Mouse (Mus musculus) macrophage (primary cell): ENCODE data around the gene Irx1. TPM values are rescaled to one million over a fixed set of nuclear protein-coding genes. Genes with fewer than 3 reads are reported as not detected.

ENCODE experiments used
- H3K27ac ChIP-seq: fragments of 350-480 bp; formaldehyde crosslinking; 2 replicates; pipeline ENCODE4 v1.9.0; 2021
- H3K36me3 ChIP-seq: fragments of 350-480 bp; formaldehyde crosslinking; 2 replicates; pipeline ENCODE4 v1.9.0; 2021; ENCODE audit errors: inconsistent target
- H3K4me3 ChIP-seq: fragments of 350-480 bp; formaldehyde crosslinking; 2 replicates; pipeline ENCODE4 v1.9.0; 2021; ENCODE audit errors: inconsistent target
- H3K79me2 ChIP-seq: fragments of 350-480 bp; formaldehyde crosslinking; 2 replicates; pipeline ENCODE4 v1.9.0; 2021; ENCODE audit errors: inconsistent target
- WGBS: methylation state at CpG from one replicate; pipeline ENCODE4 v1.1.7; 2026; ENCODE audit warnings: inconsistent platforms; ENCODE audit not compliant: missing documents; 5-methylcytosine and 5-hydroxymethylcytosine counted together
- polyA plus RNA-seq: library from polyadenylated mRNA; stranded (reverse); fragments of 250-400 nt; gene quantifications from 3 replicates; pipeline ENCODE4 v1.2.4, GENCODE M21; 2018; ENCODE audit warnings: inconsistent platforms
- total RNA-seq, 78 experiments: library from RNA; depleted of rRNA; stranded (reverse); fragments of 250-400 nt; gene quantifications; 1 replicate in 9 of 78; 2 replicates in 24 of 78; 3 replicates in 43 of 78; 4 replicates in 2 of 78; pipeline ENCODE4 v1.2.4; 2018; ENCODE audit warnings: inconsistent platforms in 56 of 78

The Irx1 gene
- 1 to 10 TPM in 1 of 26 experiments, not detected in 25; 2.7 TPM for total RNA-seq (2018; cell fraction: chromatin; rRNA removed)
- not detected for total RNA-seq (2018; cell fraction: cytosol; rRNA removed)
- under 1 TPM in 1 of 26 experiments, not detected in 25; 0.41 TPM for total RNA-seq (2018; cell fraction: nucleus; rRNA removed)
- polyA plus RNA-seq, result not detected in 3 replicates

GRCm38 (mm10) chr13:71963356-71964351, at the start of gene Irx1:
Gene Irx1, minus strand, starts transcription at chr13:71963723.
- Histone ChIP-seq H3K4me3 (no peak within 1 kb of the TSS), H3K27ac (no peak within 1 kb of the TSS), H3K79me2 (no peaks in the 10 kb centered on the region), H3K36me3 (no peaks in the 10 kb centered on the region)
- WGBS, result 5% methylated on average over 89 of the region's 100 CpGs

- Histone ChIP-seq H3K36me3 (no peaks in the 10 kb centered on the region), H3K27ac (no peak overlapping the region), H3K79me2 (no peaks in the 10 kb centered on the region), H3K4me3 (no peak overlapping the region)
- 71% methylated on average over 5 of the region's 5 CpGs for WGBS
These were observed 16.6 kb upstream of the Irx1 start for GRCm38 (mm10) chr13:71979932-71980655.

- 79% methylated on average over 2 of the region's 3 CpGs for WGBS
- H3K27ac ChIP-seq, result no peak overlapping the region
- no peaks in the 10 kb centered on the region for H3K79me2 ChIP-seq
- H3K36me3 ChIP-seq, result no peaks in the 10 kb centered on the region
- H3K4me3 ChIP-seq, result no peak overlapping the region
These were observed 12.2 kb upstream of the Irx1 start for GRCm38 (mm10) chr13:71975753-71976152.

GRCm38 (mm10) chr13:71968286-71968685, 4.8 kb upstream of the Irx1 start:
- Histone ChIP-seq H3K4me3 (no peak overlapping the region), H3K79me2 (no peaks in the 10 kb centered on the region), H3K27ac (no peak overlapping the region), H3K36me3 (no peaks in the 10 kb centered on the region)
- 4% methylated on average over 6 of the region's 6 CpGs for WGBS

- Histone ChIP-seq H3K36me3 (no peaks in the 10 kb centered on the region), H3K27ac (no peak overlapping the region), H3K79me2 (no peaks in the 10 kb centered on the region), H3K4me3 (no peak overlapping the region)
- WGBS, result 8% methylated on average over 28 of the region's 28 CpGs
These were observed 4.1 kb upstream of the Irx1 start for GRCm38 (mm10) chr13:71967341-71968250.

GRCm38 (mm10) chr13:71966631-71967030, 3.1 kb upstream of the Irx1 start:
- 15% methylated on average over 2 of the region's 2 CpGs for WGBS
- Histone ChIP-seq H3K79me2 (no peaks in the 10 kb centered on the region), H3K4me3 (no peak overlapping the region)

GRCm38 (mm10) chr13:71964366-71964765, 843 bp upstream of the Irx1 start:
- Histone ChIP-seq H3K27ac (no peak overlapping the region), H3K4me3 (no peak overlapping the region), H3K36me3 (no peaks in the 10 kb centered on the region), H3K79me2 (no peaks in the 10 kb centered on the region)
- WGBS, result 5% methylated on average over 13 of the region's 13 CpGs

More at GRCm38 (mm10) chr13:71966631-71967030, 3.1 kb upstream of the Irx1 start:
- no peaks in the 10 kb centered on the region for H3K36me3 ChIP-seq
- H3K27ac ChIP-seq, result no peak overlapping the region

GRCm38 (mm10) chr13:71962661-71963355, 715 bp downstream of the Irx1 start:
- WGBS, result 4% methylated on average over 55 of the region's 55 CpGs
- Histone ChIP-seq H3K36me3 (no peaks in the 10 kb centered on the region), H3K4me3 (no peak overlapping the region)

GRCm38 (mm10) chr13:71961891-71962660, 1.4 kb downstream of the Irx1 start:
- Histone ChIP-seq H3K36me3 (no peaks in the 10 kb centered on the region), H3K4me3 (no peak overlapping the region), H3K79me2 (no peaks in the 10 kb centered on the region), H3K27ac (no peak overlapping the region)
- 6% methylated on average over 25 of the region's 25 CpGs for WGBS

More at GRCm38 (mm10) chr13:71962661-71963355, 715 bp downstream of the Irx1 start:
- Histone ChIP-seq H3K79me2 (no peaks in the 10 kb centered on the region), H3K27ac (no peak overlapping the region)

GRCm38 (mm10) chr13:71960846-71961735, 2.4 kb downstream of the Irx1 start:
- 17% methylated on average over 7 of the region's 9 CpGs for WGBS

GRCm38 (mm10) chr13:71960277-71960672, 3.2 kb downstream of the Irx1 start:
- Histone ChIP-seq H3K79me2 (no peaks in the 10 kb centered on the region), H3K4me3 (no peak overlapping the region), H3K27ac (no peak overlapping the region), H3K36me3 (no peaks in the 10 kb centered on the region)
- WGBS, result 8% methylated on average over 4 of the region's 9 CpGs

More at GRCm38 (mm10) chr13:71960846-71961735, 2.4 kb downstream of the Irx1 start:
- H3K4me3 ChIP-seq, result no peak overlapping the region
- H3K79me2 ChIP-seq, result no peaks in the 10 kb centered on the region
- no peak overlapping the region for H3K27ac ChIP-seq
- no peaks in the 10 kb centered on the region for H3K36me3 ChIP-seq
